Mouse (Mus musculus): Measurements from ENCODE around the gene Pebp1. TPM values are rescaled to one million over a fixed set of nuclear protein-coding genes. Genes with fewer than 3 reads are reported as not detected.
"Not testable (repeated sequence)": the region's sequence is repeated elsewhere in the genome, so short reads cannot be mapped to it uniquely, and the experiment has no call there.

Pebp1 gene
- polyA plus RNA-seq, 1 experiment from 2014 or later = 571 TPM

DNA sequence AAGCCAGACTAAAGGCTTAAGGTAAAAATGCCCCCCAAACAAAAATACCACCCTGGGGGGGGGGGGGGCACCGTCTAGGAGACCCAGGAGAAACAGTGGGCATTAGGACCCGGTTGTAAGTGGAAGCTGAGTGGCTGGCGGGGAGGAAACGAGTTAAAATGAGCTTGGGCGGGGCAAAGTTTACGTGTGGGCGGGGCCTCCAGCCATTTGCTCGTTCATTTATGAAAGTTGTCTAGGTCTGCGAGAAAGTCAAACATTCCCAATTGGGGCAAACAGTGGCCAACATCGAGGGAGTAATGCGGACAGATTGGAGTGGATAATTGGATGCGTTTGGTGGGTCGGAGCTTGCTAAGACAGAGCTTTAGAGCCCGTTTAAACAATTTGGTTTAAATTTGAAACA is 26.0 kb upstream of the Pebp1 start:
- H3K27ac ChIP-seq (ENCODE audit: low read depth, low read length) = no peak overlapping the region
- peak overlapping the region; percentile 31 for H3K4me3 ChIP-seq (ENCODE audit: low read depth, low read length)
- no peaks in the 10 kb centered on the region; the same call in 1 of the 2 replicates for H3K27me3 ChIP-seq (ENCODE audit: control insufficient read depth, insufficient read depth, low read length)
- 15% methylated on average over 14 of the region's 14 CpGs for WGBS (ENCODE audit: insufficient replicate concordance)
- no peak overlapping the region for H3K9ac ChIP-seq (ENCODE audit: low read depth, low read length)
- no peaks in the 10 kb centered on the region for H3K36me3 ChIP-seq (ENCODE audit: control insufficient read depth, insufficient read depth, low read length)
- H3K4me2 ChIP-seq = peak overlapping the region; percentile 62
- ATAC-seq (replicated peaks; ENCODE audit: insufficient number of reproducible peaks, low FRiP score, low TSS enrichment) = no peak
- H3K9me3 ChIP-seq (replicated peaks; ENCODE audit: control insufficient read depth, low read length) = no peaks in the 10 kb centered on the region
- H3K4me1 ChIP-seq (ENCODE audit: control insufficient read depth, insufficient read depth, low read length) = peaks cover 11% of the 10 kb centered on the region

DNA sequence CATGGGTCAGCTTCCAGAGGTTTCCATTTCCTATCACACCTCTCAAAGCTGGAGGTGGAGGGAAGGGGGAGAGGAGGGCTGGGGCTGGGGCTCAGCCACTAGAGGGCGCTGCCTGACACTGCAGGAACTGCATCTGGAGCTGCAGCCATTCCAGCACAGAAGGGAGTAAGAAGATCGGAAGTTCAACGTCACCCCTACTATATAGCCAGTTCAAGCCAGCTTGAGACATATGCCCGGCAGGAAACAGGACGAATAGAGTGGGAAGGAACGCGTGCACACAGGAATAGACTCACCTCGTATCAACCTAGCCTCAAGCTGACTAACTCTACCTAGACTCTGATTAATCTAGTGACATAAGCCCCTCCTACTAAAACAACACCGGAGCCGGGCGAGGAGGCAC is 20.3 kb upstream of the Pebp1 start:
- Histone ChIP-seq H3K4me1 (ENCODE audit: control insufficient read depth, insufficient read depth, low read length) (no peaks in the 10 kb centered on the region), H3K9ac (ENCODE audit: low read depth, low read length) (no peak overlapping the region), H3K27me3 (ENCODE audit: control insufficient read depth, insufficient read depth, low read length) (no peaks in the 10 kb centered on the region), H3K4me3 (ENCODE audit: low read depth, low read length) (no peak overlapping the region), H3K4me2 (no peak overlapping the region; the same call in 1 of the 2 replicates), H3K36me3 (ENCODE audit: control insufficient read depth, insufficient read depth, low read length) (no peaks in the 10 kb centered on the region), H3K9me3 (replicated peaks; ENCODE audit: control insufficient read depth, low read length) (no peaks in the 10 kb centered on the region), H3K27ac (ENCODE audit: low read depth, low read length) (no peak overlapping the region)
- WGBS (ENCODE audit: insufficient replicate concordance) = 25% methylated on average over 11 of the region's 11 CpGs
- no peak for ATAC-seq (replicated peaks; ENCODE audit: insufficient number of reproducible peaks, low FRiP score, low TSS enrichment)

DNA sequence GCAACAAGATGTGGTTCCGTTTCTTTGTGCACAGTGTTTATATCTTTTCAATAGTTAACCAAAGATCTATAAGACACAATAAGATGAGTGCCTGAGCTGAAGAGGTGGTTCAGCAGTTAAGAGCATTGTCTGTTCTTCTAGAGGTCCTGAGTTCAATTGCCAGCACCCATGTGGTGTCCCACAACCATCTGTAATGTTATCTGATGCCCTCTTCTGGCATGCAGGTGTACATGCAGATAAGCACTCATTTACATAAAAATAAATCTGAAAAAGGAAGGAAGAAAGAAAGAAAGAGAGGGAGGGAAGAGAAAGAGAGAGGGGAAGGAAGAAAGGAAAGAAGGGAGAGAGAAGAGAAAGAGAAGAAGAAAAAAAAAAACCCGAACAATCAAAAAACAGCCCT is 19.4 kb upstream of the Pebp1 start:
- WGBS (ENCODE audit: insufficient replicate concordance) = 86% methylated on average over 2 of the region's 2 CpGs
- no peak for ATAC-seq (replicated peaks; ENCODE audit: insufficient number of reproducible peaks, low FRiP score, low TSS enrichment)
- Histone ChIP-seq H3K27ac (ENCODE audit: low read depth, low read length) (no peak overlapping the region), H3K9ac (ENCODE audit: low read depth, low read length) (no peak overlapping the region), H3K4me2 (no peak overlapping the region), H3K36me3 (ENCODE audit: control insufficient read depth, insufficient read depth, low read length) (no peaks in the 10 kb centered on the region), H3K27me3 (ENCODE audit: control insufficient read depth, insufficient read depth, low read length) (no peaks in the 10 kb centered on the region), H3K9me3 (replicated peaks; ENCODE audit: control insufficient read depth, low read length) (no peaks in the 10 kb centered on the region), H3K4me3 (ENCODE audit: low read depth, low read length) (no peak overlapping the region), H3K4me1 (ENCODE audit: control insufficient read depth, insufficient read depth, low read length) (no peaks in the 10 kb centered on the region)

DNA sequence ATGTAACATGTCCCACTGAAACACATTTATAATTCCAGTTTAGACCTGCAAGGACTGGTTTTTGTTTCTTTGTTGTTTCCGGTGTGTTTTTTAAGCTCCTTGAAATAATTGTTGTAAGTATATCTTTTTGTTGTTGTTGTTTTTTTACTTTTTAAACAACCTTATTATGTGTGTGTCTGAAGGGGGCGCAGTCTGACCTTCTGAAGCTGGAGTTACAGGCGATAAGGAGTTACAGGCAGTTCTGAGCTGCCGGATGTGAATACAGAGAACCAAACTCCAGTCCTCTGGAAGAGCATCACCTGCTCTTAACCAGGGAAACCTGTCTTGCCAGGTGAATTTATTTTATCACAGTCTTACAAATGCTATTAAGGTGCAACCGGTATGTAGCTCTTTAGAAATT is 18.3 kb upstream of the Pebp1 start:
- no peaks in the 10 kb centered on the region for H3K9me3 ChIP-seq (replicated peaks; ENCODE audit: control insufficient read depth, low read length)
- no peak overlapping the region for H3K4me3 ChIP-seq (ENCODE audit: low read depth, low read length)
- H3K36me3 ChIP-seq (ENCODE audit: control insufficient read depth, insufficient read depth, low read length) = no peaks in the 10 kb centered on the region
- H3K27me3 ChIP-seq (ENCODE audit: control insufficient read depth, insufficient read depth, low read length) = no peaks in the 10 kb centered on the region
- 84% methylated on average over 5 of the region's 5 CpGs for WGBS (ENCODE audit: insufficient replicate concordance)
- no peak for ATAC-seq (replicated peaks; ENCODE audit: insufficient number of reproducible peaks, low FRiP score, low TSS enrichment)
- no peak overlapping the region for H3K27ac ChIP-seq (ENCODE audit: low read depth, low read length)
- H3K4me2 ChIP-seq = no peak overlapping the region
- no peaks in the 10 kb centered on the region for H3K4me1 ChIP-seq (ENCODE audit: control insufficient read depth, insufficient read depth, low read length)
- H3K9ac ChIP-seq (ENCODE audit: low read depth, low read length) = no peak overlapping the region

DNA sequence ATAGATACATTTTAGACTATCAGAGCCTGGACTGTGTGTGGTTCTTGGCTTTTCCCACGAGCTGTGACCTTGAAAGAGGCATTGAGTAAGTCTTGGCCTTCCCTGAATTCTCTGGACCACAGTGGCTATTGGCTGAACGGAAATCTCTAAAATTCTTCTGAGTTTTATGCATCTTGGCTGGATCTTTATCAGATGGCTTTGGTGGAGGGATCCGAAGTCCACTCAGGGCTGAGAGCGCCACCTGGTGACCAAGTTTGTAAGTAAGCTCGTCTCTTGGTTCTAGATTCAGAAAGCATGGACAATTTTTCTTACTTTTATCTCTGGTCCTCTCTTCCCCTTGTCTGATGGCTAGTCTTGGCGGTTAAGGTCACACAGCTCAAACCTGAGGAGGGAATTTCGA is 17.5 kb upstream of the Pebp1 start:
- ATAC-seq (replicated peaks; ENCODE audit: insufficient number of reproducible peaks, low FRiP score, low TSS enrichment) = no peak
- no peaks in the 10 kb centered on the region for H3K27me3 ChIP-seq (ENCODE audit: control insufficient read depth, insufficient read depth, low read length)
- H3K4me3 ChIP-seq (ENCODE audit: low read depth, low read length) = no peak overlapping the region
- H3K4me1 ChIP-seq (ENCODE audit: control insufficient read depth, insufficient read depth, low read length) = no peaks in the 10 kb centered on the region
- H3K9ac ChIP-seq (ENCODE audit: low read depth, low read length) = no peak overlapping the region
- 65% methylated on average over 7 of the region's 7 CpGs for WGBS (ENCODE audit: insufficient replicate concordance)
- H3K4me2 ChIP-seq = no peak overlapping the region
- H3K27ac ChIP-seq (ENCODE audit: low read depth, low read length) = no peak overlapping the region
- H3K9me3 ChIP-seq (replicated peaks; ENCODE audit: control insufficient read depth, low read length) = no peaks in the 10 kb centered on the region
- no peaks in the 10 kb centered on the region for H3K36me3 ChIP-seq (ENCODE audit: control insufficient read depth, insufficient read depth, low read length)

DNA sequence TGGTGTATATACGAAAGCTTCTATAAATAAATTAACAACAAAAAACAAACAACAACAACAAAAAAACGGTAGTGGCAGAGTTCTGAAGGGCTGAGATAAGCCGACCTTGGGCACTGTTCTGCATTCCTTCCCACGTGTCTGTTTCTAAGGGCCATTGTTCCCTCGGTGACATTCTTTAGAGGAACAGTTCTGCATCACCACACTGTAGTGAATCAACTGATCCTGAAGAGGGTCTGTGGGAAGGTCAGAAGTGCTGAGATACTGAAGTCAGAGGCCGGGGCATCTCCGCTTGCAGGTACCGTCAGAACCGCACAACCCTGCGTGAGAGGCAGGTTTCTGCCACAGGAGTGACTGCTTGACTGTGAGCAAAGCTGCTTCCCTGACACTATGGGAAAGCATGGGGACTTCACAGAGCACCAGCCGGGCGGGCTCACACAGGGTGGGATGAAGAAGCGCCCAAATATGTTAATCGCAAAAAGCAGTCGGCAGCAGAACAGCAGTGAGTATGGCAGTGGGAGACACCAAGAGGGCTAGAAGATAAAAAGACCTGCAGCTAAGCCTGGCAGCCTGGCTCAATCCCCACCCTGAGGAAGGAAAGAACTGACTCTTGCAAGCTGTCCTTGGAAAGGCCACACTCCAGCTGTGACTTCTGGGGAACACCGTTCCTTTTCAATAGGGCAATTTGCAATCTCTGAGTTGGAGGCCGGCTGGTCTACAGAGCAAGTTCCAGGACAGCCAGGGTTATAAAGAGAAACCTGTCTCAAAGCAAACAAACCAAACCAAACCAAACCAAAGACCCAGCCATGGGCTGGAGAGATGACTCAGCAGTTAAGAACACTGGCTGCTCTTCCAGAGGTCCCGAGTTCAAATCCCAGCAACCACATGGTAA is 16.5 kb upstream of the Pebp1 start:
- Histone ChIP-seq H3K9me3 (replicated peaks; ENCODE audit: control insufficient read depth, low read length) (no peaks in the 10 kb centered on the region), H3K27me3 (ENCODE audit: control insufficient read depth, insufficient read depth, low read length) (no peaks in the 10 kb centered on the region), H3K36me3 (ENCODE audit: control insufficient read depth, insufficient read depth, low read length) (no peaks in the 10 kb centered on the region), H3K4me1 (ENCODE audit: control insufficient read depth, insufficient read depth, low read length) (no peaks in the 10 kb centered on the region), H3K4me3 (ENCODE audit: low read depth, low read length) (no peak overlapping the region), H3K27ac (ENCODE audit: low read depth, low read length) (no peak overlapping the region), H3K9ac (ENCODE audit: low read depth, low read length) (no peak overlapping the region), H3K4me2 (no peak overlapping the region)
- ATAC-seq (replicated peaks; ENCODE audit: insufficient number of reproducible peaks, low FRiP score, low TSS enrichment) = no peak; the same call in 1 of the 2 replicates
- WGBS (ENCODE audit: insufficient replicate concordance) = 37% methylated on average over 18 of the region's 18 CpGs

DNA sequence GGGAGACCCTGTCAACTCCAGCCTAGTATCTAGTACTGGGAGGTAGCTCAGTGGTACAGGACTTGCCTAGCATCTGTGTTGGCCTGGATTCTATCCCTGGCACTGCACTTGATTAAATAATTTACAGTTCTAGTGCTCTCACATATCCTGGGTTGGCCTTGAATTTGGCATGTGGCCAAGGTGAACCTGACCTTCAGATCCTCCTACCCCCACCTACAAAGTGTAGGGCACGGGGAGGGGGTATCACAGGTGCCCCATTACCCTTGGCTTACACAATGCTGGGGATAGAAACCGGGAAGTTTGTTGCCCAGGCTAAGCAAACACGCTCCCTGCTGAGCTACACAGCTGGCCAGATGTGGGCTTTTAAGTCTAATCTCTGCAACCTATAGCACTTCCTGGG is 15.5 kb upstream of the Pebp1 start:
- Histone ChIP-seq H3K36me3 (ENCODE audit: control insufficient read depth, insufficient read depth, low read length) (no peaks in the 10 kb centered on the region), H3K9me3 (replicated peaks; ENCODE audit: control insufficient read depth, low read length) (no peaks in the 10 kb centered on the region), H3K4me3 (ENCODE audit: low read depth, low read length) (no peak overlapping the region), H3K4me1 (ENCODE audit: control insufficient read depth, insufficient read depth, low read length) (no peaks in the 10 kb centered on the region), H3K9ac (ENCODE audit: low read depth, low read length) (no peak overlapping the region), H3K4me2 (no peak overlapping the region), H3K27me3 (ENCODE audit: control insufficient read depth, insufficient read depth, low read length) (no peaks in the 10 kb centered on the region), H3K27ac (ENCODE audit: low read depth, low read length) (no peak overlapping the region)
- 58% methylated on average over 3 of the region's 3 CpGs for WGBS (ENCODE audit: insufficient replicate concordance)
- ATAC-seq (replicated peaks; ENCODE audit: insufficient number of reproducible peaks, low FRiP score, low TSS enrichment) = no peak

DNA sequence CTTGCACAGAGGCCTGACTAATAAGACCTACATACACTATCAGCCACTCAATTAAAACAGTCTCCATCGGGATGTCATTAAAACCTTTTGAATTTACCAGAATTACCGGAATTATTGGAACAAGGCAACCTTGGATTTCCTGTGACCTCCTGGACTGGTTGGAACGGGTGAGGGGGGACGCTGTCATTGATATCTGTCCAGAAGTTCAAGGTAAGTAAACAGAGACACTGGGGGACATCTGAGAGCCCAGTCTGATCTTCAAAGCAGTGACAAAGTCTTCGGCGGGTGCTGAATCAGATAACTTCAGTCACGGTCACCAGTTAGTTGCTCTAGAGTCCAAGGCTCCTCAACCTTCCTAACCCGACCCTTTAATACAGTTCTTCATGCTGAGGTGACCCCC is 7.6 kb upstream of the Pebp1 start:
- Histone ChIP-seq H3K36me3 (ENCODE audit: control insufficient read depth, insufficient read depth, low read length) (no peaks in the 10 kb centered on the region), H3K4me1 (ENCODE audit: control insufficient read depth, insufficient read depth, low read length) (no peaks in the 10 kb centered on the region), H3K4me3 (ENCODE audit: low read depth, low read length) (no peak overlapping the region), H3K4me2 (no peak overlapping the region), H3K9ac (ENCODE audit: low read depth, low read length) (no peak overlapping the region), H3K27ac (ENCODE audit: low read depth, low read length) (no peak overlapping the region), H3K27me3 (ENCODE audit: control insufficient read depth, insufficient read depth, low read length) (no peaks in the 10 kb centered on the region), H3K9me3 (replicated peaks; ENCODE audit: control insufficient read depth, low read length) (no peaks in the 10 kb centered on the region)
- ATAC-seq (replicated peaks; ENCODE audit: insufficient number of reproducible peaks, low FRiP score, low TSS enrichment) = no peak
- WGBS (ENCODE audit: insufficient replicate concordance) = 90% methylated on average over 8 of the region's 8 CpGs

DNA sequence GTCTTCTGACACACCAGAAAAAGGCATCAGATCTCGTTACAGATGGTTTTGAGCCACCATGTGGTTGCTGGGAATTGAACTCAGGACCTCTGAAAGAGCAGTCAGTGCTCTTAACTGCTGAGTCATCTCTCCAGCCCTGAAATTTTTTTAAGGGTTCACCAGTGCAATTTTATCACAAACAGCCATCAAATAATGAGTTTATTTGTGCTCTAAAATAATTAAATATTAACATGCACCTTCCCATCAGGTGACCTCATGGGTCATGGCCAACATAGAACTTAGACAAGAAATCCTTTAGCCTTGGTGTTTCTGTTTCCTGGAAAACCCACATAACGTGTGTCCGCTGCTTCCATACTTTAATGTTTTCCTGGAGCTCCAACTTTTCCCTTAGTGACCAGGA is 6.4 kb upstream of the Pebp1 start:
- not testable (repeated sequence) for H3K27me3 ChIP-seq (ENCODE audit: control insufficient read depth, insufficient read depth, low read length); H3K9me3 ChIP-seq (replicated peaks; ENCODE audit: control insufficient read depth, low read length); H3K36me3 ChIP-seq (ENCODE audit: control insufficient read depth, insufficient read depth, low read length); H3K4me3 ChIP-seq (ENCODE audit: low read depth, low read length); H3K4me2 ChIP-seq; H3K4me1 ChIP-seq (ENCODE audit: control insufficient read depth, insufficient read depth, low read length); H3K9ac ChIP-seq (ENCODE audit: low read depth, low read length); ATAC-seq (replicated peaks; ENCODE audit: insufficient number of reproducible peaks, low FRiP score, low TSS enrichment); H3K27ac ChIP-seq (ENCODE audit: low read depth, low read length)
- WGBS (ENCODE audit: insufficient replicate concordance) = 85% methylated on average over 3 of the region's 3 CpGs
